Mouse (Mus musculus) lung, postnatal 0 days (tissue): ENCODE measurements around the gene Lmbrd2. TPM values are rescaled to one million over a fixed set of nuclear protein-coding genes. Genes with fewer than 3 reads are reported as not detected.
"Not testable (repeated sequence)": the region's sequence is repeated elsewhere in the genome, so short reads cannot be mapped to it uniquely, and the experiment has no call there.

Experiments used
- ATAC-seq: fragments of 200-750 bp; cut with Nextera tagmentation; 2 replicates; pipeline ENCODE4 v1.8.0; 2017; ENCODE audit warnings: moderate library complexity
- DNase-seq: peaks from one replicate; pipeline ENCODE4 v3.0.0-alpha.2; 2016; ENCODE audit warnings: low spot score
- H3K27ac ChIP-seq: fragments of 300-500 bp; sonication (generic); 2 replicates; pipeline ENCODE4 v1.5.1; 2014; ENCODE audit warnings: antibody characterized with exemption, mild to moderate bottlenecking, low read length, mixed read lengths
- H3K27me3 ChIP-seq: fragments of 300-500 bp; sonication (generic); replicated peaks from 2 replicates; pipeline ENCODE4 v1.6.1; 2014; ENCODE audit warnings: low read length, mixed read lengths; ENCODE audit not compliant: insufficient read depth
- H3K36me3 ChIP-seq: fragments of 300-500 bp; sonication (generic); 2 replicates; pipeline ENCODE4 v1.6.1; 2014; ENCODE audit warnings: low read length, mixed read lengths; ENCODE audit not compliant: insufficient read depth
- H3K4me1 ChIP-seq: fragments of 300-500 bp; sonication (generic); 2 replicates; pipeline ENCODE4 v1.6.1; 2014; ENCODE audit warnings: antibody characterized with exemption, low read depth, low read length, mixed read lengths; ENCODE audit not compliant: insufficient read depth
- H3K4me2 ChIP-seq: fragments of 300-500 bp; sonication (generic); replicated peaks from 2 replicates; pipeline ENCODE4 v1.6.1; 2014; ENCODE audit warnings: low read depth, mild to moderate bottlenecking, low read length, moderate library complexity, mixed read lengths
- H3K4me3 ChIP-seq: fragments of 300-500 bp; sonication (generic); 2 replicates; pipeline ENCODE4 v1.5.1; 2014; ENCODE audit warnings: low read depth, low read length
- H3K9ac ChIP-seq: fragments of 300-500 bp; sonication (generic); replicated peaks from 2 replicates; pipeline ENCODE4 v1.6.1; 2014; ENCODE audit warnings: low read depth, mild to moderate bottlenecking
- H3K9me3 ChIP-seq: fragments of 300-500 bp; sonication (generic); 2 replicates; pipeline ENCODE4 v1.6.1; 2016; ENCODE audit warnings: low read length, mixed read lengths
- CTCF ChIP-seq: IDR thresholded peaks from 2 replicates; pipeline ENCODE4 v1.5.1; 2016; ENCODE audit warnings: antibody characterized with exemption, mild to moderate bottlenecking
- EP300 ChIP-seq: IDR thresholded peaks from 2 replicates; pipeline ENCODE4 v1.6.1; 2016; ENCODE audit warnings: antibody characterized with exemption, mild to moderate bottlenecking, control low read depth
- WGBS: fragments of 180-500 bp; shearing (Covaris S2); extraction: QIAGEN DNeasy Blood & Tissue Kit; methylation state at CpG from one replicate; pipeline ENCODE4 v1.1.7; 2014; 5-methylcytosine and 5-hydroxymethylcytosine counted together
- polyA plus RNA-seq: library from polyadenylated mRNA; unstranded; fragments of >200 nt; fragmentation: Nextera tagmentation; extraction: Ambion mirVana; gene quantifications from 2 replicates; pipeline ENCODE4 v1.2.1, GENCODE M21; 2015

Gene Lmbrd2
- polyA plus RNA-seq, 1 experiment from 2014 or later = 2.1 TPM

DNA sequence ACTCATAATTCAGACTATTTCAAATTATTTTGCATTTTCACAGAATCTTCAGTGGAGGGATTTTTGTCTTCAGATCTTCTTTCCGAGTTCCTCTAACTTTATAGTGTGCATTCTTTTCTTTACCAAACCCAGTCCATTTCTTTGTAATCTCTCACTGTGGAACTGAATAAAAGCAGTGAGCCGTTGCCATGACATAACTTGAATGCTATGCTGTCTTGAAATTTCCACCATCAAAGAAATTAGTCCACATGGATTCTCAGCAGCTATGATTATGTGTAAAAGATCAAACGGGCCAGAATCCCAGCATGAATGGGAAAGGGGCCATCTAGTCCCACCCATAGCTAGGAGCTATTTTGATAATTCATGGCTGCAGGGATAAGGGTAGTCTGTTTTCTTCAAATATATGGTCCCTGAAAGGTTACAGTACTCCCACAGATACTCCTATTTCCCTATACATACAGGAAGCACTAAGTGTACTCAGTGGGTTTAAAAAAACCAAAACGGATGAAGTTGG, 22.3 kb downstream of the Lmbrd2 start:
- Histone ChIP-seq H3K9me3 (no peaks in the 10 kb centered on the region), H3K27ac (no peak overlapping the region), H3K4me3 (no peak overlapping the region), H3K9ac (no peak overlapping the region), H3K4me2 (no peak overlapping the region), H3K36me3 (no peaks in the 10 kb centered on the region), H3K4me1 (no peaks in the 10 kb centered on the region), H3K27me3 (no peaks in the 10 kb centered on the region)
- WGBS = 79% methylated on average over 4 of the region's 4 CpGs
- ATAC-seq = no peak
- DNase-seq = no peak
- TF ChIP-seq CTCF = no peak

GRCm38 (mm10) chr15:9164125-9164524, 23.8 kb downstream of the Lmbrd2 start:
- 68% methylated on average over 6 of the region's 6 CpGs for WGBS

GRCm38 (mm10) chr15:9177038-9177437, 36.7 kb downstream of the Lmbrd2 start:
- TF ChIP-seq CTCF = no peak
- TF ChIP-seq EP300 = no peak
- DNase-seq = no peak
- WGBS = 92% methylated on average over 3 of the region's 3 CpGs
- Histone ChIP-seq H3K9ac (no peak overlapping the region), H3K4me3 (no peak overlapping the region), H3K27me3 (no peaks in the 10 kb centered on the region), H3K9me3 (no peaks in the 10 kb centered on the region), H3K4me1 (no peaks in the 10 kb centered on the region), H3K4me2 (no peak overlapping the region), H3K27ac (no peak overlapping the region), H3K36me3 (peaks cover 6% of the 10 kb centered on the region)
- ATAC-seq = no peak

More at GRCm38 (mm10) chr15:9164125-9164524, 23.8 kb downstream of the Lmbrd2 start:
- DNase-seq (no peak), ATAC-seq (no peak)
- Histone ChIP-seq H3K4me3 (no peak overlapping the region), H3K9me3 (no peaks in the 10 kb centered on the region), H3K4me1 (no peaks in the 10 kb centered on the region), H3K36me3 (peaks cover 3% of the 10 kb centered on the region; the same call in 1 of the 2 replicates), H3K27me3 (no peaks in the 10 kb centered on the region), H3K4me2 (no peak overlapping the region), H3K9ac (no peak overlapping the region), H3K27ac (no peak overlapping the region)
- TF ChIP-seq EP300 (no peak), CTCF (no peak)

DNA sequence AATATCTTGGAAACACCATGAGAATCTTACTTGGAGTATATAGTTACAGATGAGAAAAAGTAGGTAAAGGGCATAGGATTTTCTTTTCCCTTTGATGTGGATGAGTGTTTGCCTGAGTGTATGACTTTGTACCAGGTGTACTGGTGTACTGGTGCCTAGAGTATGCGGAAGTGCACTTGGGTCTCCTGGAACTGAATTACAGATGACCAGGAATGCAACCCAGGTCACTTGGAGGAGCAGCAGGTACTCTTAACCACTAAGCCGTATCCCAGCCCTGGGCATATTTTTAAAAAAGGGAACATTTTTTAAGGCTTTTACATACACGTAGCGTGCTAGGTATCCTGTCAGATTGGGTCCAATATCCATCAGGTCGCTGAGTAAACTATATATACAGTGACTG, 43.6 kb downstream of the Lmbrd2 start:
- no peak overlapping the region for H3K4me3 ChIP-seq
- WGBS = 77% methylated on average over 5 of the region's 5 CpGs
- no peaks in the 10 kb centered on the region for H3K9me3 ChIP-seq
- no peaks in the 10 kb centered on the region for H3K27me3 ChIP-seq
- peaks cover 11% of the 10 kb centered on the region; the same call in 1 of the 2 replicates for H3K36me3 ChIP-seq
- ATAC-seq (peak; percentile 93), DNase-seq (peak; percentile 54)
- no peak overlapping the region for H3K4me2 ChIP-seq
- H3K9ac ChIP-seq = no peak overlapping the region
- TF ChIP-seq CTCF (no peak), EP300 (0 out of 2 replicates have a peak, but pooled peaks have one; percentile 10)
- H3K4me1 ChIP-seq = no peaks in the 10 kb centered on the region
- no peak overlapping the region for H3K27ac ChIP-seq

- 89% methylated on average over 2 of the region's 2 CpGs for WGBS
- Histone ChIP-seq H3K9me3 (no peaks in the 10 kb centered on the region), H3K27ac (no peak overlapping the region), H3K9ac (no peak overlapping the region), H3K4me3 (no peak overlapping the region), H3K4me1 (no peaks in the 10 kb centered on the region), H3K36me3 (peaks cover 11% of the 10 kb centered on the region; the same call in 1 of the 2 replicates), H3K4me2 (no peak overlapping the region), H3K27me3 (no peaks in the 10 kb centered on the region)
- TF ChIP-seq EP300 (no peak), CTCF (no peak)
- DNase-seq = no peak
- ATAC-seq = no peak
Measured at GRCm38 (mm10) chr15:9189796-9190195, 49.4 kb downstream of the Lmbrd2 start.

DNA sequence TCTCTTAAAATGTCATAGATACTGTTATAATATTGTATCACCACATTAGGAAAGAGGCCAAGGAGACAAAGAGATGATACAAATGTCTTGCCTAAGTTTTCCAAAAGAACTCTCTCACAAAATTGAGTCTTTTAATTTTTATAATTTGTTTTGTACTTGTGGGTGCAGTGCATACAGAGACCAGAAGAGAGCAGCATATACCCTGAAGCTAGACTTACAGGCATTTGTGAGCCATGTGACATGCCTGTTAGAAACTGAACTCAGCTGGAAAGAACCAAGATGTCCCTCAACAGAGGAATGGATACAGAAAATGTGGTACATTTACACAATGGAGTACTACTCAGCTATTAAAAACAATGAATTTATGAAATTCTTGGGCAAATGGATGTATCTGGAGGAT, 52.3 kb downstream of the Lmbrd2 start:
- H3K9me3 ChIP-seq, H3K9ac ChIP-seq, H3K4me2 ChIP-seq, ATAC-seq, H3K4me3 ChIP-seq, H3K27me3 ChIP-seq, H3K27ac ChIP-seq, H3K4me1 ChIP-seq, H3K36me3 ChIP-seq: not testable (repeated sequence)
- DNase-seq = peak; percentile 24
- TF ChIP-seq CTCF = peak; percentile 51

- 54% methylated on average over 6 of the region's 6 CpGs for WGBS
- no peaks in the 10 kb centered on the region for H3K9me3 ChIP-seq
- no peak for DNase-seq
- ATAC-seq = no peak
- H3K4me3 ChIP-seq = no peak overlapping the region
- no peak overlapping the region for H3K27ac ChIP-seq
- H3K9ac ChIP-seq = no peak overlapping the region
- no peaks in the 10 kb centered on the region for H3K36me3 ChIP-seq
- H3K4me2 ChIP-seq = no peak overlapping the region
- no peaks in the 10 kb centered on the region for H3K4me1 ChIP-seq
- H3K27me3 ChIP-seq = no peaks in the 10 kb centered on the region
- TF ChIP-seq EP300 (no peak), CTCF (no peak)
Measured at GRCm38 (mm10) chr15:9198421-9198820, 58.1 kb downstream of the Lmbrd2 start.
